Comparison of ENCODE assay signal across 8 mouse cellular contexts in the genomic region with DNA sequence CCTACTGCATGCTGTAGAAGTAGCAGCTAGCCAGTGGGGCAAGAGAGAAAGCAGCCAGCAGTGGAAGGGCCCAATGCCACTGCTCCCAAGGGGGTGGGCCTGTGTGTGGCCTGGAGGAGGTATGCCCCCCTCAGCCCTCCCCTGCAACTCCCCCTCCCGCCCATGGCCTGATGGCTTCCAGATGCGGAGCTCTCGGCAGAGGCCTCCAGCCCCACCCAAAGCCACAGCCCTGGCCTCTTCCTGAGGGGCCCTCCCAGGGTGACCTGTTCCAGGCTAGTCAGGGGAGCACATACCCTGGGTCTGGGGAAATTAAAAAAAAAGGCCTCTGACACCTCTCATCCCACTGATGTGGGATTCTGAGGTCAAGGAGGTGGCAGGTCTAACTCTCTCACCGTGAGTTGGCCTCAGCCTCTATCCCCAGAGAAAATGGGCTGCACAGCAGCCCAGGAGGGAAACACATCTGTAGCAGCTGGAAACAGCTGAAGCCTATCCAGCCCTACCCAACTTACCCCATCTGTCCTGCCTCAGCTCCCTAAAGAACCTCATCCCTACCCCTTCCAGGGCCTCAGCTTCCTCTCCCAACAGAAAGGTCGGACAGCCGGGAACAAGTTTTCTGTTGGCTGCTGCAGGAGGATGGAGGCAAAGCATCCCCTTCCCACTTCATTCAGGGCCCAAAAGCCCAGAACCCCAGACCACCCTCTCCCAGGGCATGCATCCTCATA. TPM values are rescaled to one million over a fixed set of nuclear protein-coding genes. Genes with fewer than 3 reads are reported as not detected.
DNase-seq lines count a peak whose midpoint lies in the region; ATAC-seq and TF ChIP-seq lines count a peak whose summit lies in the region.

No protein-coding gene starts in this region.

- H3K4me2 ChIP-seq in embryonic facial prominence, embryonic 15.5 days (replicated peaks), result peak overlapping the region; percentile 27
- no peak overlapping the region for H3K4me2 ChIP-seq in hindbrain, embryonic 11.5 days (replicated peaks; ENCODE audit: low read depth, low read length)
- H3K4me2 ChIP-seq in midbrain, embryonic 13.5 days (replicated peaks), result no peak overlapping the region

- H3K9me3 ChIP-seq in embryonic facial prominence, embryonic 15.5 days (replicated peaks), result no peaks in the 10 kb centered on the region
- H3K9me3 ChIP-seq in hindbrain, embryonic 11.5 days (ENCODE audit: control insufficient read depth, low read length), result no peaks in the 10 kb centered on the region
- no peaks in the 10 kb centered on the region for H3K9me3 ChIP-seq in midbrain, embryonic 13.5 days

- H3K4me1 ChIP-seq in embryonic facial prominence, embryonic 15.5 days, result peaks cover 59% of the 10 kb centered on the region
- H3K4me1 ChIP-seq in hindbrain, embryonic 11.5 days (replicated peaks; ENCODE audit: control insufficient read depth, insufficient read depth, low read length), result peaks cover 6% of the 10 kb centered on the region
- peaks cover 26% of the 10 kb centered on the region for H3K4me1 ChIP-seq in midbrain, embryonic 13.5 days (replicated peaks)

- TF ChIP-seq CTCF in layer of hippocampus, adult 2 months (conservative IDR thresholded peaks at IDR 0.05), result no peak

- peak; percentile 26 for DNase-seq in thymus, postnatal 0 days (ENCODE audit: low spot score)
- DNase-seq in thymus, postnatal 36 days, result no peak
- DNase-seq in hindbrain, embryonic 11.5 days (ENCODE audit: low spot score), result peak; percentile 41
- DNase-seq in ovary, adult 18-20 months (ENCODE audit: low spot score), result no peak
- no peak for DNase-seq in left cerebral cortex, adult 11 months (ENCODE audit: low spot score)
- no peak for DNase-seq in layer of hippocampus, adult 2 months (ENCODE audit: low spot score in 2 of 2)

- peak; percentile 85 for ATAC-seq in embryonic facial prominence, embryonic 15.5 days (ENCODE audit: insufficient number of reproducible peaks, low FRiP score, low TSS enrichment, low read depth)
- ATAC-seq in hindbrain, embryonic 11.5 days (ENCODE audit: low FRiP score), result 0 out of 2 replicates have a peak, but pooled peaks have one; percentile 14
- no peak for ATAC-seq in midbrain, embryonic 13.5 days

- H3K27me3 ChIP-seq in embryonic facial prominence, embryonic 15.5 days, result no peaks in the 10 kb centered on the region
- H3K27me3 ChIP-seq in hindbrain, embryonic 11.5 days (ENCODE audit: control insufficient read depth, insufficient read depth, low read length), result no peaks in the 10 kb centered on the region
- no peaks in the 10 kb centered on the region for H3K27me3 ChIP-seq in midbrain, embryonic 13.5 days

- H3K4me3 ChIP-seq in embryonic facial prominence, embryonic 15.5 days (replicated peaks), result 0 out of 2 replicates have a peak overlapping the region, but pooled peaks have one; percentile 1
- H3K4me3 ChIP-seq in hindbrain, embryonic 11.5 days (ENCODE audit: low read depth, low read length), result no peak overlapping the region
- no peak overlapping the region for H3K4me3 ChIP-seq in midbrain, embryonic 13.5 days (replicated peaks)
- no peak overlapping the region for H3K4me3 ChIP-seq in layer of hippocampus, adult 2 months

- H3K27ac ChIP-seq in embryonic facial prominence, embryonic 15.5 days (replicated peaks), result peak overlapping the region; percentile 95
- no peak overlapping the region for H3K27ac ChIP-seq in hindbrain, embryonic 11.5 days (ENCODE audit: low read depth, low read length)
- no peak overlapping the region for H3K27ac ChIP-seq in midbrain, embryonic 13.5 days
- no peak overlapping the region for H3K27ac ChIP-seq in layer of hippocampus, adult 2 months

- WGBS in embryonic facial prominence, embryonic 15.5 days, result 17% methylated on average over 6 of the region's 6 CpGs
- 55% methylated on average over 6 of the region's 6 CpGs for WGBS in hindbrain, embryonic 11.5 days
- WGBS in midbrain, embryonic 13.5 days, result 64% methylated on average over 6 of the region's 6 CpGs

- H3K9ac ChIP-seq in embryonic facial prominence, embryonic 15.5 days, result no peak overlapping the region
- 0 out of 2 replicates have a peak overlapping the region, but pooled peaks have one; percentile 7 for H3K9ac ChIP-seq in hindbrain, embryonic 11.5 days (ENCODE audit: low read depth, low read length)
- peak overlapping the region; percentile 39; the same call in 1 of the 2 replicates for H3K9ac ChIP-seq in midbrain, embryonic 13.5 days (replicated peaks)

- peaks cover 24% of the 10 kb centered on the region for H3K36me3 ChIP-seq in embryonic facial prominence, embryonic 15.5 days
- no peaks in the 10 kb centered on the region for H3K36me3 ChIP-seq in hindbrain, embryonic 11.5 days (ENCODE audit: control insufficient read depth, insufficient read depth, low read length)
- H3K36me3 ChIP-seq in midbrain, embryonic 13.5 days, result peaks cover 22% of the 10 kb centered on the region

RNA-seq across cellular contexts. Expression of a gene that starts 6.7 kb away (rescaled TPM):
- 16.5 and 19.7 TPM in 2 replicates for polyA plus RNA-seq in thymus, postnatal 0 days (2015; fragmentation: Nextera tagmentation; extraction: Ambion mirVana)
- 23.6 and 24.5 TPM in 2 replicates for polyA plus RNA-seq in embryonic facial prominence, embryonic 15.5 days (2015; fragmentation: Nextera tagmentation; extraction: Ambion mirVana)
- 16.1 TPM in 2 replicates for polyA plus RNA-seq in hindbrain, embryonic 11.5 days (2014; fragmentation: Nextera tagmentation; extraction: Ambion mirVana)
- 10.5 and 11.2 TPM in 2 replicates for polyA plus RNA-seq in midbrain, embryonic 13.5 days (2015; fragmentation: Nextera tagmentation; extraction: Ambion mirVana)
- 1 to 10 TPM; 5.3 to 6.8 TPM for total RNA-seq in layer of hippocampus, adult 2 months (2021)

RNA-seq across cellular contexts. Expression of a gene that starts 11.4 kb away (rescaled TPM):
- 5.6 and 6.9 TPM in 2 replicates for polyA plus RNA-seq in thymus, postnatal 0 days (2015; fragmentation: Nextera tagmentation; extraction: Ambion mirVana)
- 42.1 and 52.8 TPM in 2 replicates for polyA plus RNA-seq in embryonic facial prominence, embryonic 15.5 days (2015; fragmentation: Nextera tagmentation; extraction: Ambion mirVana)
- polyA plus RNA-seq in hindbrain, embryonic 11.5 days (2014; fragmentation: Nextera tagmentation; extraction: Ambion mirVana), result 21.2 and 26.9 TPM in 2 replicates
- polyA plus RNA-seq in midbrain, embryonic 13.5 days (2015; fragmentation: Nextera tagmentation; extraction: Ambion mirVana), result 20.5 and 21.6 TPM in 2 replicates
- 10 to 100 TPM; 13.2 to 14.9 TPM for total RNA-seq in layer of hippocampus, adult 2 months (2021)

RNA-seq across cellular contexts. Expression of a gene that starts 41.5 kb away (rescaled TPM):
- polyA plus RNA-seq in thymus, postnatal 0 days (2015; fragmentation: Nextera tagmentation; extraction: Ambion mirVana), result 3.6 and 5.3 TPM in 2 replicates
- polyA plus RNA-seq in embryonic facial prominence, embryonic 15.5 days (2015; fragmentation: Nextera tagmentation; extraction: Ambion mirVana), result 33.2 and 33.4 TPM in 2 replicates
- 26.3 and 27.6 TPM in 2 replicates for polyA plus RNA-seq in hindbrain, embryonic 11.5 days (2014; fragmentation: Nextera tagmentation; extraction: Ambion mirVana)
- 20.0 and 26.3 TPM in 2 replicates for polyA plus RNA-seq in midbrain, embryonic 13.5 days (2015; fragmentation: Nextera tagmentation; extraction: Ambion mirVana)
- 10 to 100 TPM; 11.0 to 13.9 TPM for total RNA-seq in layer of hippocampus, adult 2 months (2021)

Comparison
In these comparisons a context has a peak if more than half of its experiments do, and no peak if none do; other contexts are left out.
1. DNase-seq: peak in thymus, postnatal 0 days (single experiment) and hindbrain, embryonic 11.5 days (single experiment); none in thymus, postnatal 36 days (0 of 2), ovary, adult 18-20 months (single experiment), left cerebral cortex, adult 11 months (single experiment) and layer of hippocampus, adult 2 months (0 of 2).